Mouse (Mus musculus): ENCODE data around the gene Dnaja3. TPM values are rescaled to one million over a fixed set of nuclear protein-coding genes. Genes with fewer than 3 reads are reported as not detected.
A peak's percentile ranks its signal among the peaks of the same experiment; 100 is the strongest.
"Not testable (repeated sequence)": the region's sequence is repeated elsewhere in the genome, so short reads cannot be mapped to it uniquely, and the experiment has no call there.

Dnaja3 gene
- polyA plus RNA-seq, 1 experiment from 2014 or later: 63.7 TPM

- no peaks in the 10 kb centered on the region for H3K27me3 ChIP-seq (ENCODE audit: poor library complexity, severe bottlenecking)
- H3K4me3 ChIP-seq: no peak overlapping the region
- no peaks in the 10 kb centered on the region for H3K4me1 ChIP-seq
- no peak overlapping the region for H3K27ac ChIP-seq
- 94% methylated on average over 2 of the region's 2 CpGs for WGBS
- no peaks in the 10 kb centered on the region for H3K9me3 ChIP-seq
- peaks cover 66% of the 10 kb centered on the region for H3K36me3 ChIP-seq (replicated peaks)
- no peak for DNase-seq (ENCODE audit: extremely low spot score, low spot score)
These were observed 25.9 kb downstream of the Dnaja3 start for GRCm38 (mm10) chr16:4665726-4666125.

DNA sequence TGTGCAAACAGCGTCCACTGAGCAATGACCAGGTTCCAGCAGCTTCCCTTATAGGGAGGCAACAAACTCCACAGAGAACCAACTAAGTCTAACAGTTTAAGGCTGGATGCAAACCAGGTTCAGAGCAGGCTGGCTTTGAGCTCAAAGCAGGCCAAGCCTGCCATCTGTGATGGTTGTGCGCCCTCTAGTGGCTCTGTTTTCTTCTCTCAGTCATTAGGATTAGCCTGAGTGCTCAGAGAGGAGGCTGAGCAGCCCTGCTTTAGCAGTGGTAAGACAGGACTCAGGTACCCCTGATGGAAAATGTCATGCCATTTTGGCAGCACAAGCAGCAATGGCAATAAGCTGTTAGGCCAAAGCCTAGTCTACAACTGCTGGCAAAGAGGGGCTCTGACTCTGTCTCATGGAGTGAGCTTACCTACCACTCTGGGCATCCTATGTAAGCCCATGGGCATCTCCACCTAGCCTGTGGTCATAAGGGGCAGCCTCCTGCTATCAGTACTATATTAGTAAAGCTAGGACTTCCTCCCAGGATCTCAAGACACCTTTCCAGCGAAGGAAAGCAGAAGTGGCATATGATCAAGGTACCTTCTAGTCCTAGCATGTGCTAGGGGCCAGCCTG is 27.5 kb downstream of the Dnaja3 start:
- WGBS: 28% methylated on average over 3 of the region's 3 CpGs
- DNase-seq (ENCODE audit: extremely low spot score, low spot score): peak; percentile 83
- peak overlapping the region; percentile 54; the same call in 1 of the 2 replicates for H3K27ac ChIP-seq

DNA sequence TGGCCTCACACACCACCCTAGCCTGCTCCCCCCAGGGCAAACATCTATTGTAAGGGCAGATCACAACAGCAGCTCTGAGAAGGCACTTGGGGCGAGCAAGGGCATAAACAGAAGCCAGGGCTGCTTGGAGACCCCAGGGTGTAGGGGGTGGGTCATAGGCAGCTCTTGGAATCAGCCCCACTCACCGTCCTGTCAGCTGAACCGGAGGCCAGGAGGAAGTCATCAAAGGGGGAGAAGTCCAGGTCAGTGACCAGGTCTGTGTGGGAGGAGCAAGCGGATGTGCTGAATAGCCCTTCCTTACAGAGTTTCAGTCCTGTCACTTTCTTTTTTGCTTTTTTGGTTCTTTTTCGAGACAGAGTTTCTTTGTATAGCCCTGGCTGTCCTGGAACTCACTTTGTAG is 30.5 kb downstream of the Dnaja3 start:
- peaks cover 64% of the 10 kb centered on the region for H3K36me3 ChIP-seq (replicated peaks)
- WGBS: 85% methylated on average over 5 of the region's 5 CpGs
- H3K27ac ChIP-seq: no peak overlapping the region
- no peak for DNase-seq (ENCODE audit: extremely low spot score, low spot score)
- H3K4me3 ChIP-seq: no peak overlapping the region
- H3K27me3 ChIP-seq (ENCODE audit: poor library complexity, severe bottlenecking): no peaks in the 10 kb centered on the region
- H3K4me1 ChIP-seq: no peaks in the 10 kb centered on the region
- no peaks in the 10 kb centered on the region for H3K9me3 ChIP-seq

More for the DNA sequence above, 27.5 kb downstream of the Dnaja3 start:
- Histone ChIP-seq H3K4me3 (no peak overlapping the region), H3K4me1 (no peaks in the 10 kb centered on the region), H3K9me3 (no peaks in the 10 kb centered on the region), H3K36me3 (replicated peaks) (peaks cover 55% of the 10 kb centered on the region), H3K27me3 (ENCODE audit: poor library complexity, severe bottlenecking) (no peaks in the 10 kb centered on the region)

- Histone ChIP-seq H3K4me1 (peaks cover 9% of the 10 kb centered on the region), H3K27me3 (ENCODE audit: poor library complexity, severe bottlenecking) (no peaks in the 10 kb centered on the region), H3K4me3 (no peak overlapping the region), H3K36me3 (replicated peaks) (peaks cover 46% of the 10 kb centered on the region), H3K9me3 (no peaks in the 10 kb centered on the region), H3K27ac (no peak overlapping the region)
- DNase-seq (ENCODE audit: extremely low spot score, low spot score): no peak
- WGBS: 88% methylated on average over 4 of the region's 4 CpGs
These were observed 34.3 kb downstream of the Dnaja3 start for GRCm38 (mm10) chr16:4674091-4674490.

GRCm38 (mm10) chr16:4676836-4677235 is 37.0 kb downstream of the Dnaja3 start:
- Histone ChIP-seq H3K27ac (no peak overlapping the region), H3K9me3 (no peaks in the 10 kb centered on the region), H3K4me3 (no peak overlapping the region), H3K4me1 (peaks cover 19% of the 10 kb centered on the region), H3K36me3 (replicated peaks) (peaks cover 34% of the 10 kb centered on the region), H3K27me3 (ENCODE audit: poor library complexity, severe bottlenecking) (no peaks in the 10 kb centered on the region)
- 94% methylated on average over 5 of the region's 5 CpGs for WGBS
- no peak for DNase-seq (ENCODE audit: extremely low spot score, low spot score)

DNA sequence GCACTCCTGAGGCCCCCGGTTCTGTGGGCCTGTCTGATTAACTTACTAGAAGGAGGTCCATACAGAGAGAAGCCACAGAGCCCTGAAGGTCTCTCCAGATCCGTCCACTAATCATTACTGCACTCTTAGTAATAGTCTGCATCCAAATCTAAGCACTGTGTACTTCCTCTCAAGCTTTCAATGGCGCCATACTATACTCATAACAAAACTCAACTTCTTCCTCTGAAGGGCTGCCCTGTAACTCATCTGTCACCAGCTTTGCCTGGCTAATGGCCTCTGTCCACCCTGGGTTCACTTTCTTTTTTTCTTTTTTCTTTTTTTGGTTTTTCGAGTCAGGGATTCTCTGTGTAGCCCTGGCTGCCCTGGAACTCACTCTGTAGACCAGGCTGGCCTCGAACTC is 38.3 kb downstream of the Dnaja3 start:
- WGBS: 87% methylated on average over 5 of the region's 5 CpGs
- Histone ChIP-seq H3K9me3 (no peaks in the 10 kb centered on the region), H3K4me3 (no peak overlapping the region; the same call in 1 of the 2 replicates)

DNA sequence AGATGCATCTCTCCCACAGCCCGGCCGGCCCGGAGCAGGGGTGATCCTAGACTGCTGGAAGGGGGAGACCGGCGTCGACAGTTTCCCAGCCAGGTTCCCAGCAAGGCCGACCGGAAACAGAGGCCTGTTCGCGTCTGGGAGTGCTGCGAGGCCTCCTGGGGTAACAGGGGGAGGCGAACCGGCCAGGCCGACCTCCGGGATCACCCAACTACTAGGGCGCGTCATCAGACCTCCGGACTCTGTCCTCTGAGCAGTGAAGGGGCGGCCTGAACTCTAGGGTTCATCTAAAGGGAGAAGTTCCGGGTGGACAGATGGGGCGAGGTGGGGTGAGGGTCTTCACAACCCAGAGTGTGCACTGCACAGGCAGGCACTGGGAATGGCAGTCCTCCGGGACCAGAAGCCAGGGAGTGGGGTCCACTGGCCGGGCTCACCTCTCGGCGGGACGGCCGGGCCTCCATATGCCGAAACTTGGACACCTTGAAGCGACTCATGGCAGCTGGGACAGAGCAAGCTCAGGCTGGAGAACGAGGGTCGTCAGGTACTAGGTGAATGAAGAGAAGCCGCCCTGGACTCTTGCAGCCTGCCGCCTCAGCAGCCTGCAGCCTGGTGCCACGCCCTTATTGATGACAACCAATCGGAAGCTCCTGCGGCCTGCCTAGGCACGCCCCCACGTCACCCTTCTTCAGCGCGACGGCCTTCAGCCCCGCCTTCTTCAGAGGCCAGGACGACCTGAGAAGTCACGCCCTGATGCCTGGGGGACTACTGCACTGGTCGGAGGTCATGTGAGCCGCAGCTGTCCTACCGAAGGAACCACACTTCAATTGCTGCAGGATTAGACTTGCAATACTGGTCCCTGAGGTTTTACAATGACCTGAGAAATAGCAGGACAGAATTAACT is 39.6 kb downstream of the Dnaja3 start, which contains the start of gene Coro7:
TSS of gene Coro7 (minus strand) at position 657 of the 898 bp plus-strand sequence.
- H3K27ac ChIP-seq: peak within 1 kb of the TSS; percentile 81
- under 1% methylated on average over 47 of the region's 47 CpGs for WGBS
- peak within 1 kb of the TSS; percentile 76 for H3K4me3 ChIP-seq
- H3K36me3 ChIP-seq (replicated peaks): peaks cover 22% of the 10 kb centered on the region
- peaks cover 28% of the 10 kb centered on the region for H3K4me1 ChIP-seq
- no peaks in the 10 kb centered on the region for H3K27me3 ChIP-seq (ENCODE audit: poor library complexity, severe bottlenecking)
- H3K9me3 ChIP-seq: no peaks in the 10 kb centered on the region
- DNase-seq (ENCODE audit: extremely low spot score, low spot score): peak; percentile 93

More for the DNA sequence above, 38.3 kb downstream of the Dnaja3 start:
- peaks cover 34% of the 10 kb centered on the region for H3K36me3 ChIP-seq (replicated peaks)
- H3K27ac ChIP-seq: no peak overlapping the region
- H3K4me1 ChIP-seq: peaks cover 24% of the 10 kb centered on the region
- H3K27me3 ChIP-seq (ENCODE audit: poor library complexity, severe bottlenecking): no peaks in the 10 kb centered on the region
- no peak for DNase-seq (ENCODE audit: extremely low spot score, low spot score)

GRCm38 (mm10) chr16:4680922-4681455 is 41.2 kb downstream of the Dnaja3 start:
- not testable (repeated sequence) for H3K4me3 ChIP-seq; H3K36me3 ChIP-seq (replicated peaks); H3K27me3 ChIP-seq (ENCODE audit: poor library complexity, severe bottlenecking); H3K27ac ChIP-seq; H3K9me3 ChIP-seq; DNase-seq (ENCODE audit: extremely low spot score, low spot score)
- 81% methylated on average over 3 of the region's 3 CpGs for WGBS
- peaks cover 41% of the 10 kb centered on the region for H3K4me1 ChIP-seq

GRCm38 (mm10) chr16:4682628-4683179 is 42.9 kb downstream of the Dnaja3 start:
- Histone ChIP-seq H3K4me3 (peak overlapping the region; percentile 81), H3K27ac (peak overlapping the region; percentile 90; the same call in 1 of the 2 replicates), H3K36me3 (replicated peaks) (peaks cover 11% of the 10 kb centered on the region), H3K27me3 (ENCODE audit: poor library complexity, severe bottlenecking) (no peaks in the 10 kb centered on the region), H3K4me1 (peaks cover 41% of the 10 kb centered on the region), H3K9me3 (no peaks in the 10 kb centered on the region)
- 83% methylated on average over 4 of the region's 4 CpGs for WGBS
- no peak for DNase-seq (ENCODE audit: extremely low spot score, low spot score)

DNA sequence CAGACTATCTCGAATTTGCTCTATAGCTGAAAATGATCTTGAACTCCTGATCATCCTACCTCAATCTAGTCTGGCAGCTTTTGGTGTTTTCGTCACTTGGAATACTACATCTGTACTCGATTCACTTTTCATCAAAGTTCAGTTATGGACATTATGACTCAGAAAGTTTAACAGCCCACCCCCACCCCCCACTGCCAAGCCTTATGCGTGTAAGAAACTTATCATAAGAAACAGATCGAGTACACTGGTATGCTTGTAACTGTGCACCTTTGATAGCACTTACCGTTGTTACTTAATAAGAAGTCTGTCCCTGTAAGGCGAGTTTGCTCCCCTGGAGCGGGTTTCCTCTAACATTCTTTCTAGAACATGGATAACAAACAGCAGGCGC is 43.4 kb downstream of the Dnaja3 start:
- peak overlapping the region; percentile 90 for H3K27ac ChIP-seq
- 35% methylated on average over 9 of the region's 9 CpGs for WGBS

DNA sequence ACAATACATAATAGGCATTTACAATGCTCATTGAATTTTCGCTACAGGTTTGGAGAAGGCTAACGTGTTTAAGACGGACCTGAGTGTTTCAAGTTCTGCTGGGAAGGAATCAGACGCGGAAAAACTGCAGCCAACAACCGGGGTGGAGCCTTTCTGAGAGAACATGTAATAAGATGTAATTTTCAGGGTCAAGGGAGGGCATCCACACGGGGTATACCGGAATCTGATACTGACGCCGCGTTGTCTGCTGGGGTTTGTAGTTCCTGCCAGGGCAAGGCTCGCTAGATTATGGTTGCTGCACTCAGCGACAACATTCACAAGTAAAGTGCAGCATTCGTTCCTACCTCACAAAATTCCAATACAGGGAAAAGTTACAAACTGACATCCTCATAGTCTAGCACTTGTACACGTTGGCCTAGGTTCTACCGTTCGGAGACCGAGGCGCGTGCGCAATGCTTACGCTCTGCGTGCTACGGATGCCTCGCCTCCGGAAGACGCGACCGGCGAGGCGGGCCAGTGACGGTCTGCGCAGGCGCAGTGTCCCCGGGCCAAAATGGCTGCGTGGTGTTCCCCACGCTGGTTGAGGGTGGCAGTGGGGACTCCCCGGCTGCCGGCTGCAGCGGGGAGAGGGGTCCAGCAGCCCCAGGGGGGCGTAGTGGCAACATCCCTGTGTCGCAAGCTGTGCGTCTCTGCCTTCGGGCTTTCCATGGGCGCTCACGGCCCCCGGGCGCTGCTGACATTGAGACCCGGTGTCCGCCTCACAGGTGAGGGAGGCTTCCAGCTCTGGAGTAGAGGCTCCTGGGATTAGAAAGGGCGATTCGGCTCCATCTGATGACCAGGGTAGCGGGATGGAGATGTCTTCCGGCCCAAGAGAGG is 44.0 kb downstream of the Dnaja3 start:
- peak overlapping the region; percentile 81 for H3K4me3 ChIP-seq
- peaks cover 34% of the 10 kb centered on the region for H3K4me1 ChIP-seq
- under 1% methylated on average over 54 of the region's 54 CpGs for WGBS
- DNase-seq (ENCODE audit: extremely low spot score, low spot score): peak; percentile 93
- H3K27ac ChIP-seq: peak overlapping the region; percentile 90
- H3K36me3 ChIP-seq (replicated peaks): peaks cover 20% of the 10 kb centered on the region
- no peaks in the 10 kb centered on the region for H3K9me3 ChIP-seq
- H3K27me3 ChIP-seq (ENCODE audit: poor library complexity, severe bottlenecking): no peaks in the 10 kb centered on the region

More for the DNA sequence above, 43.4 kb downstream of the Dnaja3 start:
- no peak for DNase-seq (ENCODE audit: extremely low spot score, low spot score)
- Histone ChIP-seq H3K27me3 (ENCODE audit: poor library complexity, severe bottlenecking) (no peaks in the 10 kb centered on the region), H3K9me3 (no peaks in the 10 kb centered on the region), H3K4me1 (peaks cover 41% of the 10 kb centered on the region), H3K4me3 (peak overlapping the region; percentile 81), H3K36me3 (replicated peaks) (peaks cover 15% of the 10 kb centered on the region)

DNA sequence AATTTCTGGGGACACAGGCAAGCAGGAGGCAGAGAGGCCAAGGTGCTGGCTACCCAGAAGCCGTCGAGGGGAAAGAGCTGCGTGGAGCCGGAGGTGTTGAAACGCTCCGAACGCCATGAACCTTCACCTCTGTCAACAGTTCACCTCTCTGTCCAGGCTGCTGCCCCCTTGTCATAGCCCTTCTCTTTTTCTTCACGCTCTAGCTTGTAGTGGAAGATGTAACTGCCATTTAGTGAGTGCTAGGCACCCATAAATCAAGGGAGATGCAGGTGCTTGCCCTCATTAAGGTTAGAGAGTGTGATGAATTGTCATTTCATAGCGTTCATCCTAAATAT is 44.6 kb downstream of the Dnaja3 start:
- no peaks in the 10 kb centered on the region; the same call in 1 of the 2 replicates for H3K9me3 ChIP-seq
- DNase-seq (ENCODE audit: extremely low spot score, low spot score): no peak
- 2% methylated on average over 9 of the region's 9 CpGs for WGBS
- H3K4me3 ChIP-seq: peak overlapping the region; percentile 81
- H3K27ac ChIP-seq: peak overlapping the region; percentile 90
- peaks cover 28% of the 10 kb centered on the region for H3K4me1 ChIP-seq
- H3K27me3 ChIP-seq (ENCODE audit: poor library complexity, severe bottlenecking): no peaks in the 10 kb centered on the region
- peaks cover 26% of the 10 kb centered on the region for H3K36me3 ChIP-seq (replicated peaks)
